Mouse (Mus musculus) megakaryocyte, embryonic 14.5 days (primary cell): Measurements from ENCODE around the gene Panx2. TPM values are rescaled to one million over a fixed set of nuclear protein-coding genes. Genes with fewer than 3 reads are reported as not detected.

Experiments
- H3K27me3 ChIP-seq: replicated peaks from 2 replicates; pipeline ENCODE3; 2012; ENCODE audit warnings: inconsistent platforms
- H3K36me3 ChIP-seq: replicated peaks from 2 replicates; pipeline ENCODE3; 2012; ENCODE audit warnings: low read length, inconsistent platforms, mixed read lengths
- H3K4me1 ChIP-seq: 2 replicates; pipeline ENCODE4 v1.6.1; 2012; ENCODE audit warnings: inconsistent platforms
- H3K4me3 ChIP-seq: replicated peaks from 2 replicates; pipeline ENCODE3; 2012; ENCODE audit warnings: moderate library complexity, mild to moderate bottlenecking, inconsistent platforms
- H3K9me3 ChIP-seq: 2 replicates; pipeline ENCODE4 v1.6.1; 2012; ENCODE audit warnings: inconsistent platforms
- FLI1 ChIP-seq: IDR thresholded peaks from 2 replicates; pipeline ENCODE4 v1.6.1; 2012; ENCODE audit warnings: low read length, inconsistent platforms, mixed read lengths
- GATA1 ChIP-seq: IDR thresholded peaks from 3 replicates; pipeline ENCODE4 v1.6.1; 2012; ENCODE audit warnings: mixed read lengths, low read length, inconsistent platforms, borderline replicate concordance
- polyA plus RNA-seq: library from polyadenylated mRNA; stranded (reverse); fragments of >175 nt; gene quantifications from 2 replicates; pipeline ENCODE4 v1.2.3, GENCODE M21; 2012; ENCODE audit warnings: low replicate concordance; ENCODE audit not compliant: insufficient read depth

Gene Panx2
- polyA plus RNA-seq, 1 experiment = not detected

DNA sequence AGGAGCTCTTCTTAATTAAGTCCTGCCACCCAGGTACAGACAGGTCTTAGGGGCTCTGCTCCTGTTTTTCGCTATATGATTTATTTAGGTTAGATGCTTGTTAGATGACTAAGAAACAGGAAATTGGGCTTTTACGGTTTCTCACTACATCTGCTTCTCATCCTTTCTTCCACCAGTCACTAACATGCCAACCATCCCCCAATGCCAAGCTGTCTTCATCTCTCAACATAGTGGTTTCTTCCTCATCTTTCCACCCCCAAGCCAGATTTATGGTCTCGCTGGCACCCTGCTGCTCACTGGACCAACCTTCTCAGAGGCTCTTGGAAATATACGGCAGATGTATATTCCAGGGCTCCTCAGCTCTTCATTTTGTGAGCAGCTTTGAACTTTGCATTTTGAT lies 31.1 kb downstream of the Panx2 start:
- peaks cover 44% of the 10 kb centered on the region for H3K4me1 ChIP-seq
- no peak overlapping the region for H3K4me3 ChIP-seq
- H3K36me3 ChIP-seq = peaks cover 66% of the 10 kb centered on the region
- TF ChIP-seq GATA1 (no peak), FLI1 (no peak)
- H3K9me3 ChIP-seq = no peaks in the 10 kb centered on the region
- no peaks in the 10 kb centered on the region for H3K27me3 ChIP-seq

DNA sequence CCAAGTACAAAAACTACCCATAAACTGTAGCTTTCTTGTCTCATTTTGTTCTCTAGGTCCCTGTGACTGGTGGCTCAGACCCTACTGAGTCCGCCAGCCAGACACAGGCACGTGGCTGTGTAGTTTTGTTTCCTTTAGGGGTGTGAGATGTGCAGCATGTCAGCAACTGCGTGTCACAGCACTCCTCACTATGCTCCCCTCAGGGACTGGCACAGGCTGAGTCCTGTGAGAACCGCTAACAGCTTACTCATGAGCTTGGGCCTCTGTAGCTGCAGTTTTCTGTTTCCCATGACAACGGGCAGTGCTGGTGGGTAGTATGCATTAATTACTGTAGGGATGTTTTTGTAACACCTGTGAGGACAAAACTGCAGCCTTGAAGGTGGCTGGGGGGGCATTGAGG lies 32.6 kb downstream of the Panx2 start:
- H3K36me3 ChIP-seq = peaks cover 66% of the 10 kb centered on the region

DNA sequence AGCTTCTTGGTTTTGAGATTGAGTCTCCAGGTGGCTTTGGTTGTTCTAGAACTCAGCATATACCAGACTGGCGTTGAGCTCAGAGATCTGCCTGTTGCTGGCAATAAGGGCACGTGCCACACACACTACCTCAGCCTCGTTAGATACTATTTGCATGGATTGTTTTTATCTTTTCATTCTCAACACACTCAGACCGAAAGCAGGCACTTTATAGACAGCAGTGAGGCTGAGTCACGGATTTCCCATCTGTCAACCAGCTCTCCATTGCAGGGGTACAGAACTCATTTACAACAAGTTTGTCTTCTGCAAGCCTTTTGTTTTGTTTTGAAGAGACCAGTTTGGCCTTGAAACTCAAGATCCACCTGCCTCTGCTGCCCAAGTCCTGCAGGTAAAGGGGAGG lies 37.9 kb downstream of the Panx2 start:
- Histone ChIP-seq H3K4me1 (peaks cover 10% of the 10 kb centered on the region; the same call in 1 of the 2 replicates), H3K9me3 (no peaks in the 10 kb centered on the region), H3K27me3 (no peaks in the 10 kb centered on the region), H3K4me3 (no peak overlapping the region), H3K36me3 (peaks cover 100% of the 10 kb centered on the region)
- TF ChIP-seq FLI1 (no peak), GATA1 (no peak)

More for the DNA sequence above, 32.6 kb downstream of the Panx2 start:
- H3K4me3 ChIP-seq = no peak overlapping the region
- H3K4me1 ChIP-seq = peaks cover 38% of the 10 kb centered on the region
- TF ChIP-seq FLI1 (no peak), GATA1 (no peak)
- H3K27me3 ChIP-seq = no peaks in the 10 kb centered on the region
- no peaks in the 10 kb centered on the region for H3K9me3 ChIP-seq

DNA sequence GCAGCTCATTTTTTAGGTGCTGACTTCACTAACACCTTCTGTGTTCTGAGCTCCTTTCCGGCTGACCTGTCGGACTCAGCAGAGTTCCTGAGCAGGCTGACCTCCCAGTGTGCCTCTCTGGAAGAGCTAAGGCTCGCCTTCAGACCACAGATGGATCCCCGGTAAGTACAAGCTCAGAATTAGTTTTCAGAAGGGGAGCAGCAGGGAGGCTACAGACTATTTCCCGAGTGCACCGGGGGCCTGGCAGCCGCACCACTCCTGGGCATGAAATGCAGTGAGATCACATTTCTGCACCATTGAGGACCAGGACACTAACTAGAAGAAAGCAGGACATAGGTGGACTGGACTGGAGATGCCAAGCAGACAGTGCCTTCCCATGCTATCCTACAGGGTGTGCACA lies 39.1 kb downstream of the Panx2 start:
- TF ChIP-seq GATA1 = no peak
- no peak for TF ChIP-seq FLI1
- no peaks in the 10 kb centered on the region for H3K9me3 ChIP-seq
- no peak overlapping the region for H3K4me3 ChIP-seq
- H3K36me3 ChIP-seq = peaks cover 100% of the 10 kb centered on the region
- H3K27me3 ChIP-seq = no peaks in the 10 kb centered on the region
- peaks cover 10% of the 10 kb centered on the region; the same call in 1 of the 2 replicates for H3K4me1 ChIP-seq

DNA sequence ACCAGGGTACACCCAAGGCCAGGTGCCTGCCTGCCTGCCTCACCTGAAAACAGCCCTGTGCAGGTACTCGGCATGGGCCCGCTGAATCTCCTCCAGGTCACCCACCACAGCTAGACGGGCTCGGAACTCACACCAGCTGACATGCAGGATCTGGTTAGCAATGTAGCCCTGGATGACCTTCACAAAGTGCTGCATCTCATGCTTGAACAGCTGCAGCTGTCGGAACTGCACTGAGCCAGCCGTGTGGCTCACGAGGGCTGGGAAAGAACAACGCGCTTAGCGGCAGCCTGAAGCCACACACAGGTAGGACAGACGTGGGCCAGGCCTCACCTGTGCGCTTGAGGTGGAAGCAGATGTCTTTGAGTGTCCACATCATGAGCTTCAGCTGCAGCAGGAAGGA lies 41.3 kb downstream of the Panx2 start:
- H3K36me3 ChIP-seq = peaks cover 100% of the 10 kb centered on the region
- TF ChIP-seq FLI1 (no peak), GATA1 (no peak)
- H3K9me3 ChIP-seq = no peaks in the 10 kb centered on the region
- H3K4me1 ChIP-seq = peaks cover 6% of the 10 kb centered on the region
- no peak overlapping the region for H3K4me3 ChIP-seq
- H3K27me3 ChIP-seq = no peaks in the 10 kb centered on the region

GRCm38 (mm10) chr15:89102646-89103045 lies 43.1 kb downstream of the Panx2 start:
- Histone ChIP-seq H3K4me3 (no peak overlapping the region), H3K9me3 (no peaks in the 10 kb centered on the region), H3K36me3 (peaks cover 100% of the 10 kb centered on the region), H3K27me3 (no peaks in the 10 kb centered on the region), H3K4me1 (peaks cover 24% of the 10 kb centered on the region)
- TF ChIP-seq GATA1 = no peak
- TF ChIP-seq FLI1 = no peak

GRCm38 (mm10) chr15:89103921-89104320 lies 44.4 kb downstream of the Panx2 start:
- peaks cover 100% of the 10 kb centered on the region for H3K36me3 ChIP-seq
- H3K9me3 ChIP-seq = no peaks in the 10 kb centered on the region
- TF ChIP-seq FLI1 (no peak), GATA1 (no peak)
- no peaks in the 10 kb centered on the region for H3K27me3 ChIP-seq
- H3K4me1 ChIP-seq = peaks cover 27% of the 10 kb centered on the region
- no peak overlapping the region for H3K4me3 ChIP-seq

GRCm38 (mm10) chr15:89104425-89104824 lies 44.9 kb downstream of the Panx2 start:
- H3K9me3 ChIP-seq = no peaks in the 10 kb centered on the region
- no peak overlapping the region for H3K4me3 ChIP-seq
- peaks cover 27% of the 10 kb centered on the region for H3K4me1 ChIP-seq
- no peaks in the 10 kb centered on the region for H3K27me3 ChIP-seq
- peaks cover 100% of the 10 kb centered on the region for H3K36me3 ChIP-seq
- TF ChIP-seq GATA1 (no peak), FLI1 (no peak)

DNA sequence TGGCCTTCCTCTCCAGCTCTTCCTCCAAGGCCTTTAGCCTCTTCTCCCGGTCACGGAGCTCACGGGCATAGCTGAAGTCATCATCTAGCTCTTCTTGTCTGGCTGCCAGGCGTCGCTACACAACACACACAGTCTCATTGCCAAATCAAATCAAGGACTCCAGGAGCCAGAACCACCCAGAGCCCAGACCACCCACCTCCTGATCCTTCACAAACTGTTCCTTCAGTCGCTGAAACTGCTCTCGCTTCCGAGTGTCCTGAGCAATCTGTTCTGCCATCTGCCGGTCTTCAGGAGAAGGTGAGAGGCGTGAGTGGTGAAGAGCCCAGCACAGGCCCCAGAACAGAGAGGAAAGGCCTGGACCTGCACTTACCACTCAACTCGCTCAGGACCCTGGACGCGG lies 46.5 kb downstream of the Panx2 start:
- Histone ChIP-seq H3K4me3 (no peak overlapping the region), H3K4me1 (peaks cover 22% of the 10 kb centered on the region), H3K36me3 (peaks cover 100% of the 10 kb centered on the region), H3K9me3 (no peaks in the 10 kb centered on the region), H3K27me3 (no peaks in the 10 kb centered on the region)
- no peak for TF ChIP-seq FLI1
- TF ChIP-seq GATA1 = no peak

- Histone ChIP-seq H3K4me3 (peak overlapping the region; percentile 60), H3K36me3 (peaks cover 100% of the 10 kb centered on the region), H3K27me3 (no peaks in the 10 kb centered on the region), H3K9me3 (no peaks in the 10 kb centered on the region), H3K4me1 (peaks cover 21% of the 10 kb centered on the region)
- TF ChIP-seq GATA1 (no peak), FLI1 (no peak)
These were observed 47.4 kb downstream of the Panx2 start for GRCm38 (mm10) chr15:89106976-89107375.

GRCm38 (mm10) chr15:89110147-89110546 lies 50.6 kb downstream of the Panx2 start:
- Histone ChIP-seq H3K36me3 (peaks cover 95% of the 10 kb centered on the region), H3K27me3 (no peaks in the 10 kb centered on the region), H3K4me3 (no peak overlapping the region), H3K9me3 (no peaks in the 10 kb centered on the region), H3K4me1 (peaks cover 21% of the 10 kb centered on the region)
- TF ChIP-seq FLI1 (no peak), GATA1 (no peak)
